Comparison of ENCODE assay signal across 8 mouse cellular contexts in the genomic region with DNA sequence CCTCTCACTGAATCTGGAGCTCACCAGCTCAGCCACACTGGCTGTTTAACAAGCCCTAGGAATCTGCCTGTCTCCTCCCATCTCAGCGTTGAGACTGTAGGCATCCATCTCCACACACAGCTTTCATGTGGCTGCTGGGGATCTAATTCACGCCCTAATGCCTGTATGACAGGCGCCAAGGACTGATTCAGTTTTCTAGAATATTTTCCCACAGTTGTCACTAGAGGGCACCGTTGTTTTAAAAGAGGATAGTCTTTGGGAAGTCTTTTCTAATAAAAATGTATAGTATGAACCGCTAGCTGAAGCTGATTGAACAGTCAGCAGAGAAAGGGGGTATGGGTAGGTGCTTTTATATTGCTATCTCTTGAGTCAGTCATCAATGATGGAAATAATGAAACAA. TPM values are rescaled to one million over a fixed set of nuclear protein-coding genes. Genes with fewer than 3 reads are reported as not detected.
DNase-seq lines count a peak whose midpoint lies in the region; ATAC-seq and TF ChIP-seq lines count a peak whose summit lies in the region.

No protein-coding gene starts in this region.

- no peaks in the 10 kb centered on the region for H3K9me3 ChIP-seq in forebrain, embryonic 13.5 days (replicated peaks)
- H3K9me3 ChIP-seq in forebrain, embryonic 10.5 days = no peaks in the 10 kb centered on the region
- H3K9me3 ChIP-seq in limb, embryonic 13.5 days = no peaks in the 10 kb centered on the region
- no peaks in the 10 kb centered on the region for H3K9me3 ChIP-seq in midbrain, postnatal 0 days (ENCODE audit: low read length)

- H3K4me3 ChIP-seq in forebrain, embryonic 13.5 days = no peak overlapping the region
- H3K4me3 ChIP-seq in forebrain, embryonic 10.5 days = no peak overlapping the region
- H3K4me3 ChIP-seq in limb, embryonic 13.5 days = no peak overlapping the region
- no peak overlapping the region for H3K4me3 ChIP-seq in midbrain, postnatal 0 days (ENCODE audit: low read depth, low read length)

- peak; percentile 80 for TF ChIP-seq CTCF in midbrain, postnatal 0 days (IDR thresholded peaks at IDR 0.05)

- 23% methylated on average over 5 of the region's 5 CpGs for WGBS in forebrain, embryonic 13.5 days
- 35% methylated on average over 5 of the region's 5 CpGs for WGBS in forebrain, embryonic 10.5 days
- 24% methylated on average over 5 of the region's 5 CpGs for whole genome bisulfite sequencing in limb, embryonic 13.5 days
- 13% methylated on average over 5 of the region's 5 CpGs for WGBS in midbrain, postnatal 0 days

- no peak overlapping the region for H3K4me2 ChIP-seq in forebrain, embryonic 13.5 days
- no peak overlapping the region for H3K4me2 ChIP-seq in limb, embryonic 13.5 days (replicated peaks)
- no peak overlapping the region for H3K4me2 ChIP-seq in midbrain, postnatal 0 days (ENCODE audit: low read depth, low read length, poor library complexity, severe bottlenecking)

- no peaks in the 10 kb centered on the region for H3K4me1 ChIP-seq in forebrain, embryonic 13.5 days
- H3K4me1 ChIP-seq in forebrain, embryonic 10.5 days = no peaks in the 10 kb centered on the region
- no peaks in the 10 kb centered on the region for H3K4me1 ChIP-seq in limb, embryonic 13.5 days
- no peaks in the 10 kb centered on the region for H3K4me1 ChIP-seq in midbrain, postnatal 0 days (ENCODE audit: insufficient read depth, low read length)

- DNase-seq in forebrain, embryonic 10.5 days (ENCODE audit: extremely low spot score, low spot score) = no peak
- peak; percentile 11 for DNase-seq in right cerebral cortex, postnatal 4 days
- no peak for DNase-seq in right cerebral cortex, postnatal 10 days (ENCODE audit: low spot score in 2 of 2)
- peak; percentile 35 for DNase-seq in embryo, embryonic 9.5 days (ENCODE audit: extremely low spot score)
- peak; percentile 80 for DNase-seq in midbrain, postnatal 0 days (ENCODE audit: low spot score)
- DNase-seq in urinary bladder, postnatal 25 days (ENCODE audit: low spot score) = no peak

- no peak overlapping the region for H3K27ac ChIP-seq in forebrain, embryonic 13.5 days
- no peak overlapping the region for H3K27ac ChIP-seq in forebrain, embryonic 10.5 days
- no peak overlapping the region for H3K27ac ChIP-seq in limb, embryonic 13.5 days
- no peak overlapping the region for H3K27ac ChIP-seq in midbrain, postnatal 0 days (ENCODE audit: low read depth, low read length)

- no peaks in the 10 kb centered on the region for H3K36me3 ChIP-seq in forebrain, embryonic 13.5 days (ENCODE audit: poor library complexity, severe bottlenecking)
- H3K36me3 ChIP-seq in forebrain, embryonic 10.5 days (replicated peaks) = peaks cover 18% of the 10 kb centered on the region
- peaks cover 10% of the 10 kb centered on the region for H3K36me3 ChIP-seq in limb, embryonic 13.5 days
- H3K36me3 ChIP-seq in midbrain, postnatal 0 days (ENCODE audit: insufficient read depth, low read length) = peaks cover 4% of the 10 kb centered on the region; the same call in 1 of the 2 replicates

- peak; percentile 65 for ATAC-seq in forebrain, embryonic 13.5 days
- ATAC-seq in limb, embryonic 13.5 days (ENCODE audit: low FRiP score, low read depth) = peak; percentile 36; the same call in 1 of the 2 replicates
- ATAC-seq in midbrain, postnatal 0 days (ENCODE audit: low FRiP score) = peak; percentile 52

- no peak overlapping the region for H3K9ac ChIP-seq in forebrain, embryonic 13.5 days
- no peak overlapping the region for H3K9ac ChIP-seq in limb, embryonic 13.5 days
- H3K9ac ChIP-seq in midbrain, postnatal 0 days (replicated peaks; ENCODE audit: low read length, poor library complexity, severe bottlenecking) = no peak overlapping the region

- no peaks in the 10 kb centered on the region for H3K27me3 ChIP-seq in forebrain, embryonic 13.5 days
- no peaks in the 10 kb centered on the region for H3K27me3 ChIP-seq in forebrain, embryonic 10.5 days (ENCODE audit: poor library complexity, severe bottlenecking)
- no peaks in the 10 kb centered on the region for H3K27me3 ChIP-seq in limb, embryonic 13.5 days
- no peaks in the 10 kb centered on the region for H3K27me3 ChIP-seq in midbrain, postnatal 0 days (ENCODE audit: insufficient read depth, low read length)

RNA-seq across cellular contexts. Expression of gene Hacd2, which starts 34.1 kb away (rescaled TPM):
- polyA plus RNA-seq in forebrain, embryonic 13.5 days (2015; fragmentation: Nextera tagmentation; extraction: Ambion mirVana) = 40.8 and 42.2 TPM in 2 replicates
- 69.8 and 94.8 TPM in 2 replicates for polyA plus RNA-seq in forebrain, embryonic 10.5 days (2016; fragmentation: Nextera tagmentation; extraction: Ambion mirVana)
- polyA plus RNA-seq in limb, embryonic 13.5 days (2015; fragmentation: Nextera tagmentation; extraction: Ambion mirVana) = 79.2 and 83.5 TPM in 2 replicates
- total RNA-seq in midbrain, postnatal 0 days (2014; rRNA removed) = 14.6 and 28.4 TPM in 2 replicates
- 48.4 and 49.4 TPM in 2 replicates for polyA plus RNA-seq in midbrain, postnatal 0 days (2015; fragmentation: Nextera tagmentation; extraction: Ambion mirVana)

Comparison
In these comparisons a context has a peak if more than half of its experiments do, and no peak if none do; other contexts are left out.
1. DNase-seq: peak in right cerebral cortex, postnatal 4 days (single experiment), embryo, embryonic 9.5 days (single experiment) and midbrain, postnatal 0 days (single experiment); none in forebrain, embryonic 10.5 days (single experiment), right cerebral cortex, postnatal 10 days (0 of 2) and urinary bladder, postnatal 25 days (single experiment).
2. Peak in every context shown above with its lines, with median percentiles within 50 percentile points of each other: ATAC-seq.